Mouse (Mus musculus): ENCODE measurements around the gene Sfrp5. TPM values are rescaled to one million over a fixed set of nuclear protein-coding genes. Genes with fewer than 3 reads are reported as not detected.

The Sfrp5 gene
- polyA plus RNA-seq, 1 experiment from 2014 or later = 0.21 TPM

- no peak for ATAC-seq (replicated peaks; ENCODE audit: low FRiP score, low read depth)
- Histone ChIP-seq H3K4me1 (replicated peaks; ENCODE audit: insufficient read depth, low read length) (peaks cover 14% of the 10 kb centered on the region), H3K9me3 (replicated peaks; ENCODE audit: low read length) (no peaks in the 10 kb centered on the region), H3K4me3 (replicated peaks; ENCODE audit: low read depth, low read length) (no peak overlapping the region; the same call in 1 of the 2 replicates), H3K36me3 (ENCODE audit: insufficient read depth, low read length) (no peaks in the 10 kb centered on the region), H3K27me3 (ENCODE audit: insufficient read depth, low read length) (no peaks in the 10 kb centered on the region), H3K4me2 (ENCODE audit: low read length) (peak overlapping the region; percentile 95; the same call in 1 of the 2 replicates), H3K9ac (ENCODE audit: low read depth, low read length) (no peak overlapping the region), H3K27ac (no peak overlapping the region)
- no peak for DNase-seq (ENCODE audit: low spot score)
- 48% methylated on average over 10 of the region's 10 CpGs for WGBS
- TF ChIP-seq CTCF (IDR thresholded peaks at IDR 0.05; ENCODE audit: low read depth) = no peak
Measured at GRCm38 (mm10) chr19:42169322-42169975, 32.6 kb downstream of the Sfrp5 start.

GRCm38 (mm10) chr19:42167489-42167888, 34.6 kb downstream of the Sfrp5 start:
- ATAC-seq (replicated peaks; ENCODE audit: low FRiP score, low read depth) (no peak), DNase-seq (ENCODE audit: low spot score) (no peak)
- Histone ChIP-seq H3K4me1 (replicated peaks; ENCODE audit: insufficient read depth, low read length) (peaks cover 14% of the 10 kb centered on the region), H3K27me3 (ENCODE audit: insufficient read depth, low read length) (no peaks in the 10 kb centered on the region), H3K4me3 (replicated peaks; ENCODE audit: low read depth, low read length) (no peak overlapping the region), H3K9me3 (replicated peaks; ENCODE audit: low read length) (no peaks in the 10 kb centered on the region), H3K36me3 (ENCODE audit: insufficient read depth, low read length) (no peaks in the 10 kb centered on the region), H3K4me2 (ENCODE audit: low read length) (no peak overlapping the region), H3K9ac (ENCODE audit: low read depth, low read length) (no peak overlapping the region), H3K27ac (no peak overlapping the region)
- WGBS = 66% methylated on average over 9 of the region's 9 CpGs
- TF ChIP-seq CTCF (IDR thresholded peaks at IDR 0.05; ENCODE audit: low read depth) = no peak

GRCm38 (mm10) chr19:42166766-42167165, 35.3 kb downstream of the Sfrp5 start:
- DNase-seq (ENCODE audit: low spot score) (no peak), ATAC-seq (replicated peaks; ENCODE audit: low FRiP score, low read depth) (no peak)
- H3K4me2 ChIP-seq (ENCODE audit: low read length) = no peak overlapping the region
- H3K27ac ChIP-seq = no peak overlapping the region
- no peak overlapping the region for H3K9ac ChIP-seq (ENCODE audit: low read depth, low read length)
- H3K4me1 ChIP-seq (replicated peaks; ENCODE audit: insufficient read depth, low read length) = peaks cover 13% of the 10 kb centered on the region
- no peaks in the 10 kb centered on the region for H3K27me3 ChIP-seq (ENCODE audit: insufficient read depth, low read length)
- no peaks in the 10 kb centered on the region for H3K9me3 ChIP-seq (replicated peaks; ENCODE audit: low read length)
- no peaks in the 10 kb centered on the region for H3K36me3 ChIP-seq (ENCODE audit: insufficient read depth, low read length)
- no peak for TF ChIP-seq CTCF (IDR thresholded peaks at IDR 0.05; ENCODE audit: low read depth)
- no peak overlapping the region for H3K4me3 ChIP-seq (replicated peaks; ENCODE audit: low read depth, low read length)
- 38% methylated on average over 3 of the region's 3 CpGs for WGBS

- peak overlapping the region; percentile 50 for H3K4me2 ChIP-seq (ENCODE audit: low read length)
- no peaks in the 10 kb centered on the region for H3K27me3 ChIP-seq (ENCODE audit: insufficient read depth, low read length)
- DNase-seq (ENCODE audit: low spot score) (peak; percentile 91), ATAC-seq (replicated peaks; ENCODE audit: low FRiP score, low read depth) (no peak)
- no peak overlapping the region for H3K9ac ChIP-seq (ENCODE audit: low read depth, low read length)
- H3K4me3 ChIP-seq (replicated peaks; ENCODE audit: low read depth, low read length) = no peak overlapping the region
- no peak overlapping the region for H3K27ac ChIP-seq
- 3% methylated on average over 12 of the region's 12 CpGs for WGBS
- peak; percentile 99 for TF ChIP-seq CTCF (IDR thresholded peaks at IDR 0.05; ENCODE audit: low read depth)
- H3K36me3 ChIP-seq (ENCODE audit: insufficient read depth, low read length) = no peaks in the 10 kb centered on the region
- H3K9me3 ChIP-seq (replicated peaks; ENCODE audit: low read length) = no peaks in the 10 kb centered on the region
- H3K4me1 ChIP-seq (replicated peaks; ENCODE audit: insufficient read depth, low read length) = peaks cover 7% of the 10 kb centered on the region
Measured at GRCm38 (mm10) chr19:42166130-42166529, 35.9 kb downstream of the Sfrp5 start.

GRCm38 (mm10) chr19:42164188-42164587, 37.9 kb downstream of the Sfrp5 start:
- ATAC-seq (replicated peaks; ENCODE audit: low FRiP score, low read depth) (no peak), DNase-seq (ENCODE audit: low spot score) (peak; percentile 21)
- H3K27ac ChIP-seq = no peak overlapping the region
- H3K9ac ChIP-seq (ENCODE audit: low read depth, low read length) = no peak overlapping the region
- TF ChIP-seq CTCF (IDR thresholded peaks at IDR 0.05; ENCODE audit: low read depth) = no peak
- 14% methylated on average over 7 of the region's 7 CpGs for WGBS
- peak overlapping the region; percentile 22; the same call in 1 of the 2 replicates for H3K4me2 ChIP-seq (ENCODE audit: low read length)
- no peaks in the 10 kb centered on the region for H3K36me3 ChIP-seq (ENCODE audit: insufficient read depth, low read length)
- H3K9me3 ChIP-seq (replicated peaks; ENCODE audit: low read length) = no peaks in the 10 kb centered on the region
- no peaks in the 10 kb centered on the region for H3K27me3 ChIP-seq (ENCODE audit: insufficient read depth, low read length)
- peaks cover 5% of the 10 kb centered on the region; the same call in 1 of the 2 replicates for H3K4me1 ChIP-seq (replicated peaks; ENCODE audit: insufficient read depth, low read length)
- no peak overlapping the region for H3K4me3 ChIP-seq (replicated peaks; ENCODE audit: low read depth, low read length)

- no peak for TF ChIP-seq CTCF (IDR thresholded peaks at IDR 0.05; ENCODE audit: low read depth)
- no peak within 1 kb of the TSS for H3K27ac ChIP-seq
- ATAC-seq (replicated peaks; ENCODE audit: low FRiP score, low read depth) = no peak; the same call in 1 of the 2 replicates
Measured at GRCm38 (mm10) chr19:42163764-42164163, 38.3 kb downstream of the Sfrp5 start, which contains the start of gene Zfyve27. TSS of gene Zfyve27 (plus strand) at chr19:42163951.

More at GRCm38 (mm10) chr19:42163764-42164163, 38.3 kb downstream of the Sfrp5 start, which contains the start of gene Zfyve27:
- Histone ChIP-seq H3K4me2 (ENCODE audit: low read length) (peak within 1 kb of the TSS; percentile 22; the same call in 1 of the 2 replicates), H3K9me3 (replicated peaks; ENCODE audit: low read length) (no peaks in the 10 kb centered on the region), H3K4me1 (replicated peaks; ENCODE audit: insufficient read depth, low read length) (peaks cover 5% of the 10 kb centered on the region; the same call in 1 of the 2 replicates), H3K4me3 (replicated peaks; ENCODE audit: low read depth, low read length) (no peak within 1 kb of the TSS), H3K36me3 (ENCODE audit: insufficient read depth, low read length) (no peaks in the 10 kb centered on the region), H3K9ac (ENCODE audit: low read depth, low read length) (no peak within 1 kb of the TSS), H3K27me3 (ENCODE audit: insufficient read depth, low read length) (no peaks in the 10 kb centered on the region)
- 28% methylated on average over 5 of the region's 5 CpGs for WGBS
- no peak for DNase-seq (ENCODE audit: low spot score)
